Mouse (Mus musculus): ENCODE results near the gene Kat6b.

Gene Kat6b

DNA sequence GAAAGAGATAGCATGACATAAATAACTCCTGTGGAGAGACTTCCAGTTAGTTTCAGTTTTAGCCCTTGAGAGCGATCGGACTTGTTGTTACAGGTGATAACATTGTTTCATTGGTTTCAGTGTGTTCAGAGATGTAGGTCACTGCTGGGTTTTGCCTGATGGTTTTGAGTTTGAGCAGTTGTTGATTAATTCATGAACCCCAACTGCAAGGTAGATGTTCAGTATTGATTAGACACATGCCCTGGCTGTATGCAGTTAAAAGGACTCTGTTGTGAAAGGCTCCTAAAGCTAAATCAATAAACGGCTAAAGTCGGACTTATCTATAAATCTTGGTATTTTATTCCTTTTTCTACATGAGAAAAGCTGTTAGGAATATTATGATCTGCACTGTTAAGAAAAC lies 109.0 kb downstream of the Kat6b start:
- DNase-seq (ENCODE audit: extremely low read depth, low read depth) = no peak

DNA sequence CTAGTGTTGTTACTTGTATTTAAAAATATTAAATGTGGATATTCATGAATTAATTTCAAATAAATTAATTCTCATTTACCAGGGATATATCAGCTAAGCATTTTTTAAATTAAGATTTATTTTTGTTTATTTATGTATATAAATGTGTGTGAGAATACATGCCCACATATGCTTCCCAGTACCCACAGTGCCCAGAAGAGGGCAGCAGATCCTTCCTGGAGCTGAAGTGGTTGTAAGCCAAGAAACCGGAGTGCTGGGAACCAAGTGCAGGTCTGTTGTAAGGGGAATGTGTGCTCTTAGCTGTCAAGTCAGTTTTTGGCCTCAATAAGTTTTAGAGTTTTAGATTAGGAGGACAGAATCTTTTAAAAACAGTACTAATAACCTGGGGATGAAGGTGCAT lies 110.9 kb downstream of the Kat6b start:
- DNase-seq (ENCODE audit: extremely low read depth, low read depth) = no peak

DNA sequence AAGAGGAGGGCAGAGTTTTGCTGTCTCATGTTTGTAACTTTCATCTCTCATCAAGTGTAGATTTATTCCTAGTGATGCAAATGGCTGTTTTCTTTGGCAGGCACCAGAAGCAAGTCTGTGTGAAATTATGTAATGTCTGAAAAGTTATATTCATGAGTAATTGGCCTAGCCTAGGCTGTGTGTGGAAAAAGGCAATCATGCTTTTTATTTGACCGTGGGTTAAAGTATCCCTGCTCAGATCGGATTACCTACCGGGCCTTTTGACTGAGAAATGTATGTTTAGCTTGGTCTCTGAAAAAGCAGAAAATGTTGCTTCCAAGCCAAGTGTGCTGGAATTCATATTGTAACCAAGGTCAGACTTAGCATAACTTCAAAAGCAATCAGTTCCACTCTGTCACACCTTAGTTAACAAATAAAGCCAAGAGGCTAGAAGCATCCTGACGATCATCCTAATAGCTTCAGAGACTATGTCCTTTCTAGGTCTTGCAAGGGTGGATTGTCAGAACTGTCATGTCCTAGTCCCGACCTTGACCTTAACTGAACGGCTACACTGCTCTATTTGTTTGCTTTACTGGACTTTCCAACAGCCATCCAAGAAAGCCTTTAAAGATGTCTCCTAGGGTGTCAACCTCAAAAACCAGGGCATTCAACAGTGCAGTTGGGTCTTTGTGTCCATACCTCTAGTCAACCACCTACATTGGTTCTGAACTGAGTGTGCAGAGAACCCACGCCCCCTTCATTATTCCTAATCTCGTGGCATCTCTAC lies 111.9 kb downstream of the Kat6b start:
- DNase-seq (ENCODE audit: extremely low read depth, low read depth) = no peak

DNA sequence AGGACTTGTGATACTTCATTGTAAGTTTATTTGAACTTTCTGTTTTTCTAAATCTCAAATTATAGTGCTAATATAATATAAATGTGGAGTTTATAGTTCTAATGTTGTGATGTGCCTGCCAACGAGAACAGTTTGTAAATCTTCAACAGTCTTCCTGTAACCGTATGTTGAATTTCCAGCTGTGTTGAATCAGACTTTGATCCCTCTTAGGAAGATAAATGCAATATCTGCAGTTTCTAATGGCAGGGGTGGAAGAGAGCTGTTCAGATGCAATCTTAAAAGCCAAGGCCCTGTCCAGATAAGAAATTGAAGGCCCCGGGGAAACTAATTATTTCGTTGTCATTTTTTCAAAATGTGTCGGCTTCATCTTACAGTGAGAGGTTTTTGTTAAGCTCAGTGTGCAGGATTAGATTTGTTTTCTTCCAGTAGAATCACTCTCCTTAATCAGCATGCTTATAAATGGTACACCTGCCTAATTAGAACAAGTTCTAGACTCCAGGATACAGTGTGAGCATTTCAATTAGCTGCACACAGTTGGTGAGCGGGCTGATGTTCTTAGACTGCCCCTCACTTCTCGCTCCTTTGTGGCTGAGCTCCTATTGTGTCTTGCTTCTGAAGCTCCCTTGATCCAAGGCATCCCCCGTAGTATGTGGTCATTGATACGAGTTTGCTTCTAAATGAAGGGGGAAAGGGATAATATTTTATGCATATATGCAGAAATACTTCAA lies 118.4 kb downstream of the Kat6b start:
- DNase-seq (ENCODE audit: extremely low read depth, low read depth) = no peak

DNA sequence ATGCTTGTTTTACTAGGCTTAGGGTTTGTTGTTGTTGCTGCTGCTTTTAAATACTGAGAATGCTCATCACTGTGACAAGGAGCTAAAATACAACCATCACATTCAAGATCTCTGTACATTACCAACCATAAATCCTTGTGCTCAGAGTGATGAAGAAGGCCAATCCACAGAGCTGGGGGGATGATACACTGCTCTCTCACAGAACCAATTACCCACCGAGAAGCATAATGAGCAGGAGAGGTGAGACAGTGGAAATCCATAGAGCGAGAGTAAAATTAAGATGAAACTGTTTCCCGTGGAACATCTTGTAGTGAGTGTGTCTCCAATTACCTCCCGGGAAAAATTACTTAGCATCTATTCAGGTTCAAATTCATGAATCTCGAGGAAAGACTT lies 118.9 kb downstream of the Kat6b start:
- DNase-seq (ENCODE audit: extremely low read depth, low read depth) = no peak

DNA sequence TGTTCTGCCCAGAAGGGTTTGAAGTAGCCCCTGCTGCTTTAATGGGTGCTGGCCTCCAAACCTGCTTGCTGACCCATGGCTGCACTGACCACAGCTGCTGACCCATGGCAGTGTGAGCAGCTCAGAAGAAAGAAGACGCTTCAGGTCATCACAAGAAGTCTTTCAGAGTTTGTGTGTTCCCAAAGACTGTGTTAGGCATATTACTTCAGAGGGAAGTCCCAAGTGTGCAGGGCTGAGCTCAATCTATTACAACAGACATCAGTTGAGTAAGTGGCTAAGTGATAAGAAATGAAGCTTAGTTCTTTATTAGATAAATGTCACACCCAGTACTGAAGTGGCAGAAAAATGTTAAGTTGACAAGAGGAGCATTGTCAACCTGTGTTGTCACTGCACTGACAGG lies 119.4 kb downstream of the Kat6b start:
- peak; percentile 38 for DNase-seq (ENCODE audit: extremely low read depth, low read depth)

DNA sequence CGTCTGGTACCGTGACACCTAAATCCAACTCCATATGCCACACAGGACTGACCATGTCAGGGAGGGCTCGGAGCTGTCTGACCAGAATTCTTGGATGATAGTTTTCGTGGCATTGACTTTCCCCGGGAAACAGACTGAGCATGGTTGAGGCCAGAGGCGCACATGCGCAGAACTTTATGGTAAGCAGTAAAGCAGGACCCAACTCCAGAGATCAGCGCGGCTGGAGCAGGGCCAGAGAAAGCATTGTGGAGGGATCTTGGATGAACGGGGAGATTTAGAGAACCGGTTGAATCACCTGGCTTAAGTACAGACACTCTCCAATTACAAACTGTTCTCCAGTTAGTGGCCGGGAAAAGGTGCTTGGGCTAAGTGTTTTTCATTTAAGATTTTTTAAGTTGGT lies 120.9 kb downstream of the Kat6b start:
- no peak for DNase-seq (ENCODE audit: extremely low read depth, low read depth)

DNA sequence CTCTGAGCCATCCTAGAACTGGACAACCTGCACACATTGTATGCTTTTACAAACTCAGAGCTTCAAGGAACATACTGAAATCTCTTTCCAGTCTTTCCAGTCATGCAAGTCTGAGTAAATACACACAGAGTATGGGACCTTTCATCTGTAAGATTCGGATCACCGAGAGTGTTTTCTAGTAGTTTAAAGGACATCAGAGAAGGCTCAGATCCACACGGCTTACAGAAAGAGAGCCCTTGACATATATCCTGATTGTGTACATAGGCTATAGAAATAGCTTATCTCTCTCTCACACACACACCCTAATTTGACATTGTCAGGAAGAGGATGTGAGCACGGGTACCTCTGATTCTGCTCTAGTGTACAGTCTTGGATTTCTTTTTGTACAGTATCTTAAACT lies 121.7 kb downstream of the Kat6b start:
- DNase-seq (ENCODE audit: extremely low read depth, low read depth) = peak; percentile 59

DNA sequence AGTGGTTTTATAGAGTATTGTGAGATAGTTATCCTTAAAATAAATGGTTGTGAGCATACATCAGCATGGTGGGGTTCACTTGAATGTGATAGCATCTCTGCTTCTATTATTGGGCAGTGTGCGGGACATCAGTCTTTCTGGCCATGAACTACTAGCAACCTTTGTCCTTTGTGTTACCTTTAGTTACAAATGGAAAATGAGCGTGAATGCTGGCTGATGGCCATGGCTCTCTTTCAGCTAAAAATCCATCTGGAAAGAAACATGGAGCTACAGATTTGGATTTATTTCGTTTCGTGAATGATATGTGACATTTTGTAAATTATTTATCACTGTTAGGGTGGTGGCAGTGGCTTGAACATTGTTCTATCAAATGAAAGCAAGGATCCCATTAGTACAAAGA lies 126.5 kb downstream of the Kat6b start:
- DNase-seq (ENCODE audit: extremely low read depth, low read depth) = no peak

DNA sequence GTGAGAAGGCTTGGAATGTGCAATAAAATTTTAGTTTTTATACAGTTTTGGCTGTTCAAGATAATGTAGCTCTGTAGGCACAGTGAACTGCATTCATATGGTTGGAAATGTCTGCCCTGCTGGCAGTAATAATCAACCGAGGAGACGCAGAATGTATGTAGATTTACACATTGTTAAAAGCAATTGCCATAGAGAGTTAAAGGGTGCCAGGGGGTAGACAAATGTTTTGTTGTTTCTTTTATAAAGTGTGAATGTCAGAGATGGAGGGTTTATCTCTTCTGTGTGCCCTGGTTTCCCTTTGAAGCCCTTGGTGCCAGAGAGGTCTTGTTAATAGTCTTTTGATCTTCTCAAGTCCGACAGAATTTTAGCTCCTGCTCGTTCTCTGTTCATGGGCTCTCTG lies 127.7 kb downstream of the Kat6b start:
- DNase-seq (ENCODE audit: extremely low read depth, low read depth) = no peak

DNA sequence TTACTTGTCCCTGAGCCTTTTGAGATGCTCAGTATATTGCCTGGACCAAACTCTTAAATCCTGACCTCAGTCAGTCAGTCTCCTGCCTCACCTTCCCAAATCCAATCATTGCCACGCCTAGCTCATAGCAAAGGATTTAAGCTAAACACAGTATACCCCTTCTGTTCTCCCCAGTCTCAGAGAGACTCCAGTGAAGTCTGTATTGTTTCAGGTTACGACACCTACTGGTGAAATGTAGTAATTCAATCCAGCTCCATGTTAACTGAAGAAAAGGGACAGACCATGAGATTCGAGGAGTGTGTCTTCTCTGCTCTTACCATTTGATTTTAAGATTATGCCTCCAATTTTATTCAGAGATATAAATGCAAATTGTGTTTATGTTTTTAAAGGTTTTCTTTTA lies 129.0 kb downstream of the Kat6b start:
- DNase-seq (ENCODE audit: extremely low read depth, low read depth) = peak; percentile 34

DNA sequence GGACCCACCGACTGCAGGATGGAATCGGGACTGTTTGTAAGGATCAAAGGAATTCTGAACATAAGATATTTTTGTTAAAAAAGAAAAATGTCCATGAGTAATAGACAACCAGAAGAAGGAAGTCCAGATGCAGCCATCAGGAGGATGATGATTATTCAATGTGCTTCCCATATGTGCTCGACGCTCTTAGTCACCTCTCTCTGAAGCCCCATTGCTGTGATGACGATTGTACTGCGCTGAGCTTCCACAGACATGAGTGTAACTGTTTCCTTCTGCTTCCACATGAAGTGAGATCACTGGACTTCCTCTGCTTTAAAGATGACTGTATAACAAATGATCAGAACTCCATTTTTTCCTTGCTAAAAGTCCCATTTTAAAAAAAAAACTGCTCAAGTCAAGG lies 131.8 kb downstream of the Kat6b start:
- DNase-seq (ENCODE audit: extremely low read depth, low read depth) = no peak

DNA sequence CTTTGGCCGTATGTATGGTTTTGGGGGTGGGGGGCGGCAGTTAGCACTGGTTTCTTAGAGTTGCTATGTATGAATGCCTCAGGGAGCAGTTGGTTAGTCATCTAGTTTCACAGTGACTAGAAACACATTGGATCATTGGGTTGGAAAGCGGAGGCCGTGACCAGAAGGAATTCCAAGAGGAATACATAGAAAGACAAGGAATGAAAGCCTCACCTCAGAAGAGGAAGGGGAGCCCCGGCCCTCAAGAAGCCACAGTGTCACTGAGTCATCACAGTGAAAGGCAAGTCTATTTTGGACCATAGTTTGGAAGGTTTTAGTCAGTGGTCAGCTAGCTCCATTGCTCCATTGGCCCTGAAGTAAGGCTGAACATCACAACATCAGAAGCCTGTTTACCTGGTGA lies 132.9 kb downstream of the Kat6b start:
- DNase-seq (ENCODE audit: extremely low read depth, low read depth) = no peak

DNA sequence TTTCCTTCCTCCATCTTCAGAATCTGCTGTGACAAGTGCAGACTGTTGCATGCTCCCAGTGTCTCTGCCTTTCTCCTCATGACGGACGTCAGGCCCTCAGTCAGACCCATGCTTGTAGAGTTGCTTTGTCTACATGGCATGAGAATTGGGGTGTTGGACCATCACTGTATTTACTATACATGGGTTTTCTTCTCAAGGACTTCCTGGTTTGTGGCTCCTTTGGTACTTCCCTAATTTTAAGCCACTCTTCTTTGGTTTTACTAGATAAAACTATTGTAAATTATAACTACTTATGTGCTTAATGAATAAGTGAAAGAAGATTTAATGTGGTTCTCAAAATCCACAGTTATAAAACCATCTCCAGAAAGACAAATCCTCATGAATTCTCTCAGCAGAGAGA lies 134.6 kb downstream of the Kat6b start:
- DNase-seq (ENCODE audit: extremely low read depth, low read depth) = peak; percentile 29

DNA sequence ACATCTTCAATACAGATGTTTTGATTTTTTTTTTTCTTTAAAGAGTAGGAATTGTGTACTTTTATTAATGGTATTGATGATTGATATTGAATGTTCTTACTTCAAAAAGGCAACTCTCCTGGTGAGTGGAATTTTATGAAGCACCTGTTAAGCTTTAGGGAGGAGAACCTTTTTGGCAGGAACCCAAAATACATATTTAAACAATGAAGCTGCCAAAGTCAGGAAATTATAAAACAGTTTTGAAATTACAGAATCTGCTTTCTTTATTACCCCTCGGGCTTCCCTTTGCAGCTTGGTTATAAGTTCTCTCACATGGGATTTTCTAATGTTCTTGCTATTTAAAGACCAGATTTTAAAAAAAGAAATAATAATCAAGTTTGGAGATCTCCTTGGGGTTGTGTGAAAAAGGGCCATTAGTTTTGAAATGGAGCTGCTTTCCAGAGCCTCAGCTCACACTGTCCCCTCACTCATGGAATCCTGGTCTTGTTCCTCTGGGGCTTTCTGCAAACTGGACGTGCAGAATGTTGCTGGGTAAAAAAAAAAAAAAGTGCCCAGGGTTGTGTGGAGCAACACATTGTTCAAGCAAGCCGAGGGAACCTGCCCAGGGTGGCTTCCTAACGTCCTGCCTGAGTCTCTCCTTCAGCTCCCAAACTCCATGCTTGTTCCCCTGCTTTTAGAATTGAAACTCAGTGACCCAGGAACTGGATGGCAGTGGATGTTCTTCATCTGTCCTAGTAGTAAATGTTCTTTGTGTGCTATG lies 136.2 kb downstream of the Kat6b start:
- no peak for DNase-seq (ENCODE audit: extremely low read depth, low read depth)

DNA sequence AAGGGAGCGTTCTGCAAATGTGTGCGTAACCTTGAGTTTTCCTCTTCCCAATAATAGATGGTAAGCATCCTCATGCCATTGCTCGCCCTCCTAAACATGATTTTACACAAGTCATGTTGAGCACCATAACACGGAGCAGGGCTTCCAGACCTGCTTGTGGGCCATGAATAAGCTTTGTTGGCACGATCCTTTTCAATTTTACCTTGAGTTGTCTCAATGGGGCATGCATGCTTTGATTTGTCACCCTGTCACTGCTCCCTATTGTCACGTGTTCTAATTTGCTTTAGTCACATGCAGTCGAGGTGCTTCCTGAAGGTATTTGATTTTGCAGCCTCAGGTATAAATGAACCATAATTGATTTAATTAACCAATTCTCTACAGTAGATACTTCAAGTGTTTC lies 138.7 kb downstream of the Kat6b start:
- DNase-seq (ENCODE audit: extremely low read depth, low read depth) = no peak

DNA sequence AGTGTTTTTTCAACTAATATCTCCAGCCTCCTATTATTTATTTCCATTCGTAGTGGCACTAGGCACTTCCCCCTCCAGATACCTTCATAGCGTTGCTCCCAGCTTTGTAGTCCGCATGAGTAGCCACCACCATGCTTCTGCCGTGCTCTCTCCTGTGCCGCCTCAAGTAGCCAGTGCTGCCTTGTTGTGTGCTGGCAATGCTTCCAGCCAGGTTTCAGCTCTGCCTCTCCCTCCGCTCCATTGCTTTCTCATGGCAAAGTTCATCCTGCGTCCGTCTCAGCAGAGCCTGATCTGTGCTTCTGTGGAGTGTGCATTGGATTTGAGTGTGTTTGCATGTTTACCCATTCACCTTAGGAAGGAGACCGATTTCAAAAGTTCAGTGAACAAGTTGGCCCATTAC lies 144.7 kb downstream of the Kat6b start:
- no peak for DNase-seq (ENCODE audit: extremely low read depth, low read depth)

DNA sequence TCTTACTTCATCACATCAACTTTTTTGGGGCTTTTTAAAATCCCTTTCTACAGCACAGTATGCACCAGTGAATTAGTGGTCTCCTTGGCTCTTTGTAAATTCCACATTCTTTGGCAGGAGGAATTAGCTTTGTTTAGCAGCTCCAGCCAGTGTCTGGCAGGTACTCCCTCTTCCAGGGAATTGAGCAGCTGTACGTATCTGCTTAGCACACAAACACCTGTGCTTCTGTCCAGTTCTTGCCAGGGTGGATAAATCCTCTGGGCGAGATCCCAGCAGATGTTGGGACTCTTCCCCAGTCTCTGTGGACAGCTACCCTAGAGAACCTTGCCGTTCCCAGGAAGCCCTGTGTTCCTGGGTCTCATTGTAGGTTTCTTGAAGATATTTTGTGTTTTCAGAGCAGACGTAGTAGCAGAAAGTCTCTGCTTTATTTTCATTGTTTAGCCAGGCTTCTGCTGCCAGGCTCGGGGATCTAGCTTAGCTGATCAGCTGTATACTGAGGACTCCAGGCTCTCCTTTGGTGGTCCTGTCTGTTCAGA lies 150.5 kb downstream of the Kat6b start:
- DNase-seq (ENCODE audit: extremely low read depth, low read depth) = no peak

DNA sequence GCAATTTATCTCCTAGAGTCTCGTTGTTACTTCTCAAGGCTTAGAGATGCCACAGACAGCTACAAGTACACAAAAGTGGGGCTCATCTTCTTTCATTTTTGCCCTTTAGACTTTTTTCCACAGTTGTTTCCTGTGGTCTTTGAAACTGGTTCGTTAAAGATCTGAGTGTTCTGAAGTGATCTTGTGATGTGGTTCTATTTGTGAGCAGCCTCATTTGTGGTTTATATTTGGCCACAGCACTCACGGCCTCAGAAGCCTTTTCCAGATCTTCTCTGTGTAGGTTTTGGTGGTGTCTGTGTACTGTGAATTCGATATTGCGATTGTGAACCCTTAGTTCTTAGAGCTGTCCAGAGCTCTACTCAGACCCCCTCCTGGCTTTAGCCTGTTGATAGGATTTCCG lies 155.3 kb downstream of the Kat6b start:
- DNase-seq (ENCODE audit: extremely low read depth, low read depth) = no peak

DNA sequence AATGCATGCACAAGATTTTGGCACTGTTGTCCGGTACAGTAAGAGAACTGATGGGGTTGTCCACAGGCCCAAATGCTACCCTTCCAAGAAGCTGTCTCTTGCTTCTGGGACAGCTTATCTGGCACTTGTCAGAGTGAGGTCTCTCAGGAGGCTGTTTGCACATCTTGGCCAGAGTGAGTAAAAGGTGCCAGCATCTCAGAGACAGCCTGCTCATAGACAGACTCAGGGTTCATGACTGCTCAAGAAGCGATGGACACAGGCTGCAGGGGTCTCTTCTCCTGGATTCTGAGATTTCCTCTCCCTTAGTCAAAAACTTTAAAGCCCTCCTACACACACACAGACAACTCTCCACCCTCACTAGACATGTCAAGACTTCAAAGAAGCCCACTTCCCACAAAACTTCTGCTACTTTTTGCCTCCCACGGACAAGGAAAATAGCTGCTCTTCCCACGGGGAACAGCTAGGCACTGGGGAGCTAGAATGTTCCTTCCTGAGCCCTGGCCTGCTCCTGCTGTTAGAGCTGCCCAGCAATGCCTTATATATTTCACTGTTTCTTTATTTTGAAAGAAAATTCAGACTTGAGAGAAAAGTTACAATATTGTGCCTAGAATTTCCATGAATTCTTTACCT lies 159.7 kb downstream of the Kat6b start:
- DNase-seq (ENCODE audit: extremely low read depth, low read depth) = no peak

DNA sequence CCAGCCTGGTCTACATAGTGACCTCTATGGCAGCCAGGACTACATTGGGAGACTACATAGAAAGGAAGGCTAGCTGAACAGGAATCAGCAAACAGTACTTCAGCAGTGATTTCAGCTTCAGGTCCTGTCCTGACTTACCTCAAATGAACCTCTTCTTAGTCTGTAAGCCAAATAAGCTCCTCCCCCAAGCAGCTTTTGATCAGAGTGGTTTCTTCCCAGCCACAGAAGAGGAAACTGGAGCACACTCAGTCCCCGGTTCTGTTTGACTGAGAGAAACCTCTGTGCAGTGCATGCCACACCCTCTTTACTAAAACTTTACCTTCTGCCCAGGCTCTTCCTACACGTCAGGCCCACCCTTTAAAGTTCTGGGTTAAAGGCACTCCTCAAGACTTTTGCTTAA lies 172.6 kb downstream of the Kat6b start:
- DNase-seq (ENCODE audit: extremely low read depth, low read depth) = no peak

DNA sequence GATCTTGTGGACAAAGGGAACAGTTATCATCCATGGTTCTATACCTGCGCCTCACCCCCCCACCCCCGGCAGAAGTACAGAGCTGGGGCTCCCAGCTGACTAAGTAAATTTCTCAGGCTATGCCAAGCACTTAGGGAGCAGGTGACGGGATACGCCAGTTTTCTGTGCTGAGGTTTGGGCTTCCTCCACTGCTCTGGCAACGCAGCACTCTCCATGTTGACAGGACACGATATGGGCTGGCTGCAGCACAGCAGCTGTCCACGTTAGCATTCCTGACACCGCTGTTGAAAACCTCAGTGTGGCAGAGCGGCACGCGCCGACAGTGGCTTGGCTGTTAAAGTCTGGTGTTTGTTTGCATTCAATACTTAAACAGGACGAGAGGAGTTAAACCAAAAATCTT lies 177.9 kb downstream of the Kat6b start:
- DNase-seq (ENCODE audit: extremely low read depth, low read depth) = no peak
